Mouse (Mus musculus) cortical plate, adult 2 months (tissue): ENCODE measurements around the gene Coq10a. TPM values are rescaled to one million over a fixed set of nuclear protein-coding genes. Genes with fewer than 3 reads are reported as not detected.

Experiments
- H3K27ac ChIP-seq: fragments of 200-500 bp; 2 replicates; pipeline ENCODE4 v1.5.1; 2012; ENCODE audit warnings: low read length, control low read depth, inconsistent platforms; ENCODE audit not compliant: insufficient read depth
- H3K4me1 ChIP-seq: fragments of 200-500 bp; 2 replicates; pipeline ENCODE4 v1.6.1; 2011; ENCODE audit warnings: low read length; ENCODE audit not compliant: control insufficient read depth, insufficient read depth
- H3K4me3 ChIP-seq: fragments of 200-500 bp; 2 replicates; pipeline ENCODE4 v1.5.1; 2011; ENCODE audit warnings: mild to moderate bottlenecking, low read length, control low read depth; ENCODE audit not compliant: insufficient read depth
- CTCF ChIP-seq: fragments of 200-500 bp; IDR thresholded peaks from 2 replicates; pipeline ENCODE4 v1.5.1; 2011; ENCODE audit warnings: mild to moderate bottlenecking, control low read depth, low read length; ENCODE audit not compliant: insufficient read depth; ENCODE audit errors: extremely low read depth
- POLR2A ChIP-seq: fragments of 200-500 bp; IDR thresholded peaks from 2 replicates; pipeline ENCODE4 v1.6.1; 2011; ENCODE audit warnings: mild to moderate bottlenecking, low read length, control low read depth; ENCODE audit not compliant: insufficient read depth; ENCODE audit errors: extremely low read depth
- polyA plus RNA-seq: library from polyadenylated mRNA; depleted of rRNA; stranded (reverse); fragments of >200 nt; gene quantifications from 2 replicates; pipeline ENCODE4 v1.2.3, GENCODE M21; 2012

Coq10a gene
- polyA plus RNA-seq, 1 experiment = 101 TPM

DNA sequence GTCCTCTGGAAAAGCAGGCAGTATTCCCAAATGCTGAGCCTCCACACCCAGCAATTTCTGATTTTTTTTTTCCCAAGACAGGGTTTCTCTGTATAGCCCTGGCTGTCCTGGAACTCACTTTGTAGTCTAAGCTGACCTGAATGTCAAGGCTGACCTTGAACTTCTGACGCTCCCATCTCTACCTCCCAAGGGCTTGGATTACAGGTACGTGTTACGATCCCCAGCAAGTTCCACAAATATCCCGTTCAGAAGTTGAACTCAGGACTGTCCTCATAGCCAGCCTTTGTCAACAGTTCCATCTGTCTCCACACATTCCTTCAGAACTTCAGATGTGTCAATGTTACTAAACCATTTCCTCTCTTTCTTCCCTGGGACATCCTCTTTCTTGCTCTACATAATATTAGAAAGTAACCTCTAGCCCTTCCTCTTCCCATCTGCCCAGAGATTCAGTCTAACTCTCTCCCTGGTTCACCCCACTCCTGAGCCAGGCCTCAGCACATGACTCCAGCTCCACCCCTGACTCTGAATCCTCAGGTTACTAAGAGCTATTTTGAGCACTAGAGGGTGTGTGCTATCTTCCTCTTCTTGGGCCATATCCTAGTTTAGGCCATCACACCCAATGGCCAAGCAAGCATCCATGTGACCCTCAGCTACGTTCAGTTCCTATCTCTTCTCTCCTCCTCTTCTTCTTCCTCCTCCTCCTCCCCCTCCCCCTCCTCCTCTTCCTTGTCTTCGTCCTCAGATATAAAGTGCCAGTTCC, 4.4 kb upstream of the Coq10a start:
- TF ChIP-seq CTCF (no peak), POLR2A (no peak)
- Histone ChIP-seq H3K4me1 (peaks cover under 1% of the 10 kb centered on the region; the same call in 1 of the 2 replicates), H3K27ac (no peak overlapping the region), H3K4me3 (no peak overlapping the region)

DNA sequence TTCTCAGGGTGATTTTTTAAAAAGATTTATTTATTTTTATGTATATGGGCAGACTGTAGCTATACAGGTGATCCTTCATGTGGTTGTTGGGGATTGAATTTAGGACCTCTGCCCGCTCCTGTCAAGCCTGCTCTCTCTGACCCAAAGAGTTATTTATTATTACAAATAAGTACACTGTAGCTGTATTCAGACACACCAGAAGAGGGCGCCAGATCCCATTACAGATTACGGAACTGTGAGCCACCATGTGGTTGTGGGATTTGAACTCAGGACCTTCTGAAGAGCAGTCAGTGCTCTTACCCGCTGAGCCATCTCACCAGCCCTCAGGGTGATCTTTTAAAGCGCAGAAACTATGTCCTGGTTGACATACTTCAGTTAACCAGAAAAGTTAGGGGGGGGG, 3.3 kb upstream of the Coq10a start:
- no peak overlapping the region for H3K27ac ChIP-seq
- TF ChIP-seq CTCF = no peak
- no peak for TF ChIP-seq POLR2A
- no peak overlapping the region for H3K4me3 ChIP-seq
- H3K4me1 ChIP-seq = peaks cover 2% of the 10 kb centered on the region; the same call in 1 of the 2 replicates

DNA sequence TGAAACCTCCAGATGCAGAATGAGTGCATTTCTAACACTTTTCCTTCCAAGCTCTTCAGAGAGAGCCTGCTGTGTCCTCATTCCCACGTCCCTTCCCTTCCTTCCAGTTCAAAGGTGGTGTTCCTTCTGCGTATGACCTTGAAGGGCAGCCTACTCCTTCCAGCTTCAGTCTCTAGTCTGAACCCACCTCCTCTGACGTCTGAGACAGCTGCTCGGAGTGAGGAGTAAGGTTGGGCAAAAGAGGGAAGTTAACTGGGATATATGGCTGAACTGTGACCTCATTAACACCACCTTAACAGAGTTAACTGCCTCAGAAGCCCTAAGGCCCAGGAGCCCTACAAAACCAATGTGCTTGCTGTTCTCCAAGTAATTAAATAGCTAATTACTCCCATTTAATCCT, 1.8 kb upstream of the Coq10a start:
- no peak overlapping the region for H3K4me3 ChIP-seq
- H3K27ac ChIP-seq = no peak overlapping the region
- no peak for TF ChIP-seq CTCF
- peaks cover 2% of the 10 kb centered on the region; the same call in 1 of the 2 replicates for H3K4me1 ChIP-seq

DNA sequence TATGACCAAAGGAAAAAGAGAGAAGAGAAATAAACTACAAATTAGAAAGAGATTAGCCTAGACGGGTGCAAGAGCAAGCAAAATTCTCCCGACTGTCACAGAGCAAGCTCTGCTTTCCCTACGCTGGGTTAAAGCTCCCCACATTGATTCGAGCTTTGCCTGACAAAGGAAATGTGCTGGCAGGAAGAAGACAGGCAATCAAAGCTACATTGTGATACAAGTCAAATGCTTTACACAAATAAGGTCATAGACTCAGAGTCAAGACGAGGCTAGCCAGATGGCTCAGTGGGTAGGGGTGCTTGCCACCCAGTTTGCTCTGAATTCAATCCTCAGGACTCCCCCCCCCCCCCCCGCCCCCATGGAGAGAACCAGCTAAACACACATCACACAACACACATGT, 1.2 kb upstream of the Coq10a start:
- H3K4me1 ChIP-seq = peaks cover 2% of the 10 kb centered on the region; the same call in 1 of the 2 replicates
- no peak overlapping the region for H3K4me3 ChIP-seq
- no peak overlapping the region for H3K27ac ChIP-seq
- no peak for TF ChIP-seq CTCF
- no peak for TF ChIP-seq POLR2A

DNA sequence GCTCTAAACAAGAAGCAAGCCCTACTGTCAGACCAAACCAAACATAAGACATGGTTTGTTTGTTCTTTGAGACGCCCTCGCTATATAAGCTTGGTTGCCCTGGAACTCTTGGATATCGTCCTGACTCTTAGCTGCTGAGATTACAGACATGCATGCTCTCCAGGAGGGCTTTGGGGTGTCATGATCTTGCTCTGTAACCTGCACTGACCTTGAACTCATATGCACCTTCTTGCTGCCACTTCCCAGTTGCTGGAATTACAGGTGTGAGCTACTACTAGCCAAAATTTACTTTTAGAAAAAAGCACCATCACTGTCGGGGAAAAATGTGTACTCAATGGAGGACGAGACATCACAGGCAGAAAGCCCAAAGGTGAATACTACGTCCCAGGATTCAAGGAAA, 802 bp upstream of the Coq10a start:
- H3K4me3 ChIP-seq = peak overlapping the region; percentile 87; the same call in 1 of the 2 replicates
- H3K4me1 ChIP-seq = peaks cover 2% of the 10 kb centered on the region; the same call in 1 of the 2 replicates
- H3K27ac ChIP-seq = peak overlapping the region; percentile 88
- TF ChIP-seq POLR2A (no peak), CTCF (no peak)

DNA sequence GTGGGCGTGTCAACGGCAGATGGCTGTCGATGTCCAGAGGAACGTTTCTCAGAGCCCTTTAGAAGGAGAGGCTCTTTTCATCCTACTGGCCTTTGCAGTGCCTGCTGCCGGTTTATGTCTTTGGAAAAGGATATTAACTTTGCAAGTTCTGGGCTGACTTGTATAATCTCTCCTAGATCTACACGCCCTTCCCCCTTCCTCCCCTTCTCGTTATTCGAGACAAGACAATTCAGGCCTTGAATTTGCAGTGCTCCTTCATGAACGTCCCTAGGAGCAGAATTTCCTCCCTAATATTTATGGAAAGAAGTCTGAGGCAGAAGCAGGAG, 384 bp upstream of the Coq10a start:
- no peak for TF ChIP-seq CTCF
- no peak; the same call in 1 of the 2 replicates for TF ChIP-seq POLR2A
- peaks cover 2% of the 10 kb centered on the region; the same call in 1 of the 2 replicates for H3K4me1 ChIP-seq
- H3K27ac ChIP-seq = peak overlapping the region; percentile 88
- H3K4me3 ChIP-seq = peak overlapping the region; percentile 87

DNA sequence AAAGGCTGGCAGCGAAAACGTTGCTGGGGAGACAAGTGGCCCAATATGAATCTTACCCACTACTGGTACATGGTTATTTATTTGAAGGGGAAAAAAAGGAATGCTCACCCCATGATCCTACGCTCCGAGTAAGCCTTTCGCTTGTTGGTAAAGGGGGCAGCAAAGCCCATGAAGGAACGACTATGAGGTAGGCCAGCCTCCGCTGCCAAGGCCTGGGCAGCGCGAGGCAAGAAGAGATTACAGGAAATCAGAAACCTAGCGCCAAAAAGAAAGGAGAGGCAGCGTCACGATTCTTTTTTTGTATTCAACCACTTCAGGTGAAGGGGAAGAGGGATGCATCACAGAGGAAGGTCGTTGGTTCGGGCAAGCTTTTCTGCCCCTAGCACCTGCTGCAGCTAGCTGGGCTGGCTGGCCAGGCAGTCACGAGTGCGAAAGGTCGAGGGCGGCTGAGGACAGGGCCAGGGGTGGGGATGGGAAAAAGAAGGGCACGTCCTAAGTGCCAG, 847 bp downstream of the Coq10a start:
- H3K4me1 ChIP-seq = peaks cover 2% of the 10 kb centered on the region; the same call in 1 of the 2 replicates
- H3K27ac ChIP-seq = peak overlapping the region; percentile 91
- peak overlapping the region; percentile 87 for H3K4me3 ChIP-seq
- TF ChIP-seq POLR2A = no peak
- TF ChIP-seq CTCF = no peak

DNA sequence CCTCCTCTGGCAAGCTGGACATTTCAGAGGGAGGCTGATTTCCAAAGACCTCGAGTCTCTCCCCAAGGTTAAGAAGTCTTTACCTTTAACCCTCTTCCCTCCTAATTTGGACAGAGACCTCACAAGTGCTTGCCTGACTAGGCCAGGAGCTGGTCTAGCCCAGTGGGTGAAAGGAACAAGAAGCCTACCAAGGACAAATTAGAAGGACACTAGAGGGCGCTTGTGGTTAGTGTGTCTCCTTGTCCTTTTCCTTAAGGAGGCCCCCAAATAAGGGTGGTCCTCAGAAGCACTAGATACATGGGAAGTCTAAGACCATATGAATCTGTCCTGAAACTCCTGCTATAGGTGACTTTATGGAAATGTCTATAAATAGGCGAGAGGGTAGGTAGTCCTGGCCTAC, 6.2 kb downstream of the Coq10a start:
- TF ChIP-seq POLR2A (no peak), CTCF (peak; percentile 24; the same call in 1 of the 2 replicates)
- Histone ChIP-seq H3K4me1 (peaks cover 2% of the 10 kb centered on the region; the same call in 1 of the 2 replicates), H3K4me3 (no peak overlapping the region), H3K27ac (no peak overlapping the region)

DNA sequence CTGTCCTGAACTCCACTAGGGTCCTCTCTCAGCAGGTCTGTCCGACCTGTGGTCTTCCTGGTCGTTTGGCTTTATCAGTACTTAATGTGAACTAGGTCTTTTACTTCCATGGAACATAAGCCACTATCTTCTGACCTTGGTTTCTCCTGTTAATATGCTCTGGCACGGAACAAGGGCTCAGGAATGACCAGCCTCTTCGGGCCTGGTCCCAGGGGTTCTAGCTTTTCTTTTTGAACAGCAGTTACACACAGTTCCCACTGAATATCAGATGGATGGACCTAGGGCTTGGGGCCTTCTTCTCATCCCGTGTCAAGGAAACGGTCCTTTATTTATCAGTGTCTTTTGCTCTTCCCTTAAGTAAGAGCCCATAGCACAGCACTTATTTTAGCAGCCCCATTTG, 7.0 kb downstream of the Coq10a start:
- no peak for TF ChIP-seq POLR2A
- no peak for TF ChIP-seq CTCF
- Histone ChIP-seq H3K4me1 (no peaks in the 10 kb centered on the region), H3K4me3 (no peak overlapping the region), H3K27ac (no peak overlapping the region)

DNA sequence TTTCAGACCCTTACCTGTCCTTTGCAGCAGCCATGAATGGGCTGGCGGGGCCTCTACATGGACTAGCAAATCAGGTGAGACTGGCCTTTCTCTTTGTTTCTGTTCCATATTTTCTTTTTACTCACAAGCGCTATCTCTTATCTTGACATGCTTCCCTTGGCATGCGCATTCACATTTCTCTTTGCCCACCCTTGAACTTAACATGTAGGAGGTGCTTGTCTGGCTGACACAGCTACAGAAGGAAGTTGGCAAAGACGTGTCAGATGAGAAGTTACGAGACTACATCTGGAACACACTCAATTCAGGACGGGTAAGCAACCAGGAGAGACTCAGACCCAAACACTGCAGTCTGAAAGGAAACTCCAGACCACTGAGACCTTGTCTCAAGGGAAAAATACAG, 9.6 kb downstream of the Coq10a start:
- H3K27ac ChIP-seq = no peak overlapping the region
- no peak overlapping the region for H3K4me3 ChIP-seq
- TF ChIP-seq POLR2A (no peak), CTCF (no peak)
- H3K4me1 ChIP-seq = no peaks in the 10 kb centered on the region
